Mouse (Mus musculus): Measurements from ENCODE around the gene Csnk1e. TPM values are rescaled to one million over a fixed set of nuclear protein-coding genes. Genes with fewer than 3 reads are reported as not detected.
A peak's percentile ranks its signal among the peaks of the same experiment; 100 is the strongest.

Gene Csnk1e
- polyA plus RNA-seq, 1 experiment from 2014 or later, result 267 TPM

DNA sequence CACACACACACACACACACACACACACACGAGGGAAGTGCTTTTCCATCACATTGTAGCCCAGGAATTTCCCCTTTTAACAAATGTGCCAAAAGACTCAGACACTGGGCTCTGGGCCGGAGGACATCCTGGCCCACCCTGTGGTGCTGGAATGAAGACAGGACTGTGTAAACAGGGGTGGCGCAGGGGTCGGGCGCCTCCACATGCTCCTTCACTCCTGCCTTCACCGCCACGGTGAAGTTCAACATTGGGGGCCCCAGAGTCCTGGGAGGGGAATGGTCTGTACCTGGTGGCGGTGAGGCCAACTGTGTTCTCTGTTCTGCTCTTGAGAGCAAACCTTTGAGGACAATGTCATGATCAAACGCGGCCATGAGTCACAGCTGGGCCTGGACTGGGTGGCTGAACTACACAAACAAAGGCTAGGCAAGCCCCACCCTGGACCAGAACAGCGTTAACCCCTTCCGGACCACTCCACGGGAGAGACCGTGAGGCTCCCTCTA lies 87.0 kb downstream of the Csnk1e start:
- WGBS, result 72% methylated on average over 14 of the region's 14 CpGs
- no peak overlapping the region for H3K9ac ChIP-seq (replicated peaks)
- H3K36me3 ChIP-seq, result peaks cover 70% of the 10 kb centered on the region

More for the DNA sequence above, 87.0 kb downstream of the Csnk1e start:
- Histone ChIP-seq H3K27me3 (no peaks in the 10 kb centered on the region), H3K4me1 (0 out of 2 replicates have a peak, but pooled peaks cover 4% of the 10 kb centered on the region), H3K9me3 (no peaks in the 10 kb centered on the region), H3K4me2 (replicated peaks) (no peak overlapping the region), H3K27ac (replicated peaks) (no peak overlapping the region; the same call in 1 of the 2 replicates), H3K4me3 (no peak overlapping the region)
- no peak for ATAC-seq (ENCODE audit: low FRiP score, low read depth)

MicroRNAs encoded within 50 kb of the gene (microRNA counts, 519-probe panel; counts per million panel counts)
- not detected for microRNA mmu-miR-1943

Small RNA genes within 50 kb of the gene (microRNA-seq; reads per million reads assigned to microRNA genes)
- gene Gm44302 (not detected), gene Mir1943 (3.9 reads per million, percentile 15 among the genes with 10 or more reads in this experiment)

Other genes starting within 250 kb of the Csnk1e start
- 60.5 and 67.8 TPM in 2 replicates for gene Pick1, start 226.4 kb downstream of the Csnk1e start, polyA plus RNA-seq (2016; fragmentation: Nextera tagmentation; extraction: Ambion mirVana)
- gene Gm49486, start 226.2 kb downstream of the Csnk1e start, polyA plus RNA-seq (2016; fragmentation: Nextera tagmentation; extraction: Ambion mirVana), result 0.72 and 0.80 TPM in 2 replicates
- 0.24 and 0.50 TPM in 2 replicates for gene Slc16a8, start 200.8 kb downstream of the Csnk1e start, polyA plus RNA-seq (2016; fragmentation: Nextera tagmentation; extraction: Ambion mirVana)
- 0.72 and 2.4 TPM in 2 replicates for gene Baiap2l2, start 170.0 kb downstream of the Csnk1e start, polyA plus RNA-seq (2016; fragmentation: Nextera tagmentation; extraction: Ambion mirVana)
- gene Pla2g6, start 127.2 kb downstream of the Csnk1e start, polyA plus RNA-seq (2016; fragmentation: Nextera tagmentation; extraction: Ambion mirVana), result 35.4 and 37.1 TPM in 2 replicates
- gene Maff, start 108.9 kb downstream of the Csnk1e start, polyA plus RNA-seq (2016; fragmentation: Nextera tagmentation; extraction: Ambion mirVana), result 0.97 and 1.2 TPM in 2 replicates
- 47.1 and 47.9 TPM in 2 replicates for gene Tmem184b, start 52.0 kb downstream of the Csnk1e start, polyA plus RNA-seq (2016; fragmentation: Nextera tagmentation; extraction: Ambion mirVana)
- not detected in 2 replicates for gene Kcnj4, start 49.7 kb upstream of the Csnk1e start, polyA plus RNA-seq (2016; fragmentation: Nextera tagmentation; extraction: Ambion mirVana)
- 18.2 and 26.6 TPM in 2 replicates for gene Kdelr3, start 60.8 kb upstream of the Csnk1e start, polyA plus RNA-seq (2016; fragmentation: Nextera tagmentation; extraction: Ambion mirVana)
- gene Ddx17, start 91.2 kb upstream of the Csnk1e start, polyA plus RNA-seq (2016; fragmentation: Nextera tagmentation; extraction: Ambion mirVana), result 73.6 and 74.9 TPM in 2 replicates
- 1.1 and 1.4 TPM in 2 replicates for gene Dmc1, start 149.5 kb upstream of the Csnk1e start, polyA plus RNA-seq (2016; fragmentation: Nextera tagmentation; extraction: Ambion mirVana)
- 4.6 and 5.4 TPM in 2 replicates for gene Fam227a, start 203.4 kb upstream of the Csnk1e start, polyA plus RNA-seq (2016; fragmentation: Nextera tagmentation; extraction: Ambion mirVana)
- 79.7 and 82.0 TPM in 2 replicates for gene Cby1, start 203.6 kb upstream of the Csnk1e start, polyA plus RNA-seq (2016; fragmentation: Nextera tagmentation; extraction: Ambion mirVana)
- gene Tomm22, start 215.3 kb upstream of the Csnk1e start, polyA plus RNA-seq (2016; fragmentation: Nextera tagmentation; extraction: Ambion mirVana), result 252 and 269 TPM in 2 replicates
- 24.8 and 27.5 TPM in 2 replicates for gene Josd1, start 232.4 kb upstream of the Csnk1e start, polyA plus RNA-seq (2016; fragmentation: Nextera tagmentation; extraction: Ambion mirVana)
- gene Gtpbp1, start 235.3 kb upstream of the Csnk1e start, polyA plus RNA-seq (2016; fragmentation: Nextera tagmentation; extraction: Ambion mirVana), result 44.8 and 51.0 TPM in 2 replicates